Mouse (Mus musculus) G1E (cell line): ENCODE results near the gene Zfp329.

Experiments used
- CTCF ChIP-seq: IDR thresholded peaks from 2 replicates; pipeline ENCODE4 v1.5.1; 2012; ENCODE audit warnings: low read depth, low read length, inconsistent platforms, mixed read lengths
- GATA1 ChIP-seq: IDR thresholded peaks from 2 replicates; pipeline ENCODE4 v1.6.1; 2012; ENCODE audit warnings: borderline replicate concordance, low read length, inconsistent platforms, mixed read lengths
- POLR2AphosphoS5 ChIP-seq: IDR thresholded peaks from 2 replicates; pipeline ENCODE4 v1.6.1; 2012; ENCODE audit warnings: low read depth, low read length, inconsistent platforms; ENCODE audit not compliant: insufficient replicate concordance

- no peak for TF ChIP-seq CTCF
- TF ChIP-seq POLR2AphosphoS5, result no peak
- TF ChIP-seq GATA1, result no peak
Observed at GRCm38 (mm10) chr7:12779782-12780150, 38.9 kb downstream of the Zfp329 start.
